Mouse (Mus musculus) spleen, adult 2 months (tissue): Measurements from ENCODE around the gene Gm20388.

Experiments
- CTCF ChIP-seq: fragments of 200-500 bp; IDR thresholded peaks from 2 replicates; pipeline ENCODE4 v1.5.1; 2011; ENCODE audit warnings: mild to moderate bottlenecking, inconsistent platforms; ENCODE audit not compliant: insufficient read depth, insufficient read length, insufficient replicate concordance; ENCODE audit errors: extremely low read depth
- POLR2A ChIP-seq: fragments of 200-500 bp; IDR thresholded peaks from 2 replicates; pipeline ENCODE4 v1.6.1; 2011; ENCODE audit warnings: low read depth, low read length, inconsistent platforms

- TF ChIP-seq POLR2A (no peak), CTCF (no peak)
These were observed 2769.5 kb downstream of the Gm20388 start for GRCm38 (mm10) chr8:122680171-122680570.
